Mouse (Mus musculus) CH12.LX (cell line): ENCODE results near the gene Ccdc171. TPM values are rescaled to one million over a fixed set of nuclear protein-coding genes. Genes with fewer than 3 reads are reported as not detected.

Experiments used
- DNase-seq: peaks from one replicate; pipeline ENCODE4 v3.0.0-alpha.2; 2013; ENCODE audit errors: extremely low read depth
- H3K27ac ChIP-seq: 2 replicates; pipeline ENCODE4 v1.5.1; 2012; ENCODE audit warnings: low read depth, mild to moderate bottlenecking, control low read depth, moderate library complexity; ENCODE audit not compliant: insufficient read depth
- H3K27me3 ChIP-seq: replicated peaks from 2 replicates; pipeline ENCODE3; 2012; ENCODE audit warnings: inconsistent platforms
- H3K36me3 ChIP-seq, 2 experiments: replicated peaks in 1 of 2; 2 replicates each; pipeline versions ENCODE3 to v1.6.1; 2012; ENCODE audit warnings: inconsistent platforms in 1 of 2, low read length in 1 of 2, mild to moderate bottlenecking in 1 of 2, mixed read lengths in 1 of 2, moderate library complexity in 1 of 2; ENCODE audit not compliant: control insufficient read depth in 1 of 2, insufficient read depth in 1 of 2
- H3K4me1 ChIP-seq, 2 experiments: 2 replicates each; pipeline ENCODE4 v1.6.1; 2012; ENCODE audit warnings: inconsistent platforms in 1 of 2, moderate library complexity in 1 of 2; ENCODE audit not compliant: insufficient read depth in 2 of 2, control insufficient read depth in 1 of 2
- H3K4me2 ChIP-seq: 2 replicates; pipeline ENCODE4 v1.6.1; 2012; ENCODE audit warnings: low read depth, mild to moderate bottlenecking, control low read depth; ENCODE audit not compliant: poor library complexity, insufficient read depth, severe bottlenecking
- H3K4me3 ChIP-seq, 3 experiments: fragments of 150-350 bp in 1 of 3; sonication (generic) in 1 of 3; replicated peaks in 1 of 3; 2 replicates each; pipeline versions ENCODE3 to v1.5.1; 2011 to 2012; ENCODE audit warnings: low read depth in 2 of 3, low read length in 2 of 3, mild to moderate bottlenecking in 2 of 3, moderate library complexity in 2 of 3, control low read depth in 1 of 3, improper control_type of control experiment in 1 of 3, inconsistent platforms in 1 of 3, mixed read lengths in 1 of 3; ENCODE audit not compliant: poor library complexity in 1 of 3
- H3K79me2 ChIP-seq: replicated peaks from 2 replicates; pipeline ENCODE4 v1.6.1; 2012; ENCODE audit warnings: mild to moderate bottlenecking, moderate library complexity; ENCODE audit not compliant: control insufficient read depth, poor library complexity, insufficient read depth, severe bottlenecking; ENCODE audit errors: extremely low read depth
- H3K9ac ChIP-seq: 2 replicates; pipeline ENCODE4 v1.6.1; 2012; ENCODE audit warnings: low read depth, mild to moderate bottlenecking, control low read depth, moderate library complexity; ENCODE audit not compliant: insufficient read depth
- H3K9me3 ChIP-seq: replicated peaks from 2 replicates; pipeline ENCODE3; 2012; ENCODE audit warnings: low read length, inconsistent platforms, mixed read lengths
- BHLHE40 ChIP-seq: IDR thresholded peaks from 2 replicates; pipeline ENCODE4 v1.6.1; 2011; ENCODE audit warnings: mild to moderate bottlenecking, low read depth, low read length, improper control_type of control experiment
- CHD1 ChIP-seq: IDR thresholded peaks from 2 replicates; pipeline ENCODE4 v1.6.1; 2012; ENCODE audit warnings: low read depth, low read length, improper control_type of control experiment, inconsistent platforms
- CHD2 ChIP-seq: IDR thresholded peaks from 2 replicates; pipeline ENCODE4 v1.6.1; 2011; ENCODE audit warnings: low read length, improper control_type of control experiment
- CTCF ChIP-seq, 2 experiments: IDR thresholded peaks in 1 of 2; conservative IDR thresholded peaks in 1 of 2; 2 replicates each; pipeline ENCODE4 v1.5.1; 2011 to 2012; ENCODE audit warnings: low read depth in 2 of 2, low read length in 2 of 2, improper control_type of control experiment in 1 of 2, inconsistent platforms in 1 of 2, mild to moderate bottlenecking in 1 of 2, moderate library complexity in 1 of 2
- E2F4 ChIP-seq: IDR thresholded peaks from 2 replicates; pipeline ENCODE4 v1.6.1; 2011; ENCODE audit warnings: low read depth, low read length, improper control_type of control experiment; ENCODE audit not compliant: insufficient replicate concordance
- ELF1 ChIP-seq: IDR thresholded peaks from 2 replicates; pipeline ENCODE4 v1.6.1; 2014; ENCODE audit warnings: low read depth, mild to moderate bottlenecking, inconsistent platforms, low read length, improper control_type of control experiment
- ETS1 ChIP-seq: conservative IDR thresholded peaks from 2 replicates; pipeline ENCODE4 v1.6.1; 2012; ENCODE audit warnings: low read depth, mild to moderate bottlenecking, inconsistent platforms, low read length, improper control_type of control experiment, moderate library complexity
- GABPA ChIP-seq: IDR thresholded peaks from 2 replicates; pipeline ENCODE4 v1.6.1; 2012; ENCODE audit warnings: low read depth, low read length, improper control_type of control experiment, inconsistent platforms; ENCODE audit not compliant: insufficient replicate concordance
- IRF4 ChIP-seq: IDR thresholded peaks from 2 replicates; pipeline ENCODE4 v1.6.1; 2014; ENCODE audit warnings: low read depth, mild to moderate bottlenecking, inconsistent platforms, low read length, improper control_type of control experiment
- JUN ChIP-seq: IDR thresholded peaks from 2 replicates; pipeline ENCODE4 v1.6.1; 2011; ENCODE audit warnings: low read depth, mild to moderate bottlenecking, low read length, improper control_type of control experiment, moderate library complexity; ENCODE audit not compliant: insufficient read depth
- JUND ChIP-seq: conservative IDR thresholded peaks from 2 replicates; pipeline ENCODE4 v1.6.1; 2011; ENCODE audit warnings: low read depth, low read length, improper control_type of control experiment
- KAT2A ChIP-seq: IDR thresholded peaks from 2 replicates; pipeline ENCODE4 v1.6.1; 2012; ENCODE audit warnings: low read length, improper control_type of control experiment, inconsistent platforms; ENCODE audit not compliant: insufficient replicate concordance
- MAFK ChIP-seq: IDR thresholded peaks from 2 replicates; pipeline ENCODE4 v1.6.1; 2011; ENCODE audit warnings: low read length, improper control_type of control experiment; ENCODE audit not compliant: insufficient replicate concordance
- MAZ ChIP-seq: IDR thresholded peaks from 2 replicates; pipeline ENCODE4 v1.6.1; 2012; ENCODE audit warnings: low read depth, mild to moderate bottlenecking, inconsistent platforms, low read length, improper control_type of control experiment, moderate library complexity
- MEF2A ChIP-seq: IDR thresholded peaks from 2 replicates; pipeline ENCODE4 v1.6.1; 2014; ENCODE audit warnings: low read depth, mild to moderate bottlenecking, inconsistent platforms, low read length, improper control_type of control experiment, borderline replicate concordance
- MXI1 ChIP-seq: IDR thresholded peaks from 2 replicates; pipeline ENCODE4 v1.6.1; 2011; ENCODE audit warnings: mild to moderate bottlenecking, low read depth, low read length, improper control_type of control experiment
- MYC ChIP-seq: IDR thresholded peaks from 2 replicates; pipeline ENCODE4 v1.6.1; 2011; ENCODE audit warnings: low read depth, mild to moderate bottlenecking, improper control_type of control experiment, low read length
- NRF1 ChIP-seq: IDR thresholded peaks from 2 replicates; pipeline ENCODE4 v1.6.1; 2014; ENCODE audit warnings: low read depth, mild to moderate bottlenecking, inconsistent platforms, low read length, improper control_type of control experiment, moderate library complexity
- PAX5 ChIP-seq: IDR thresholded peaks from 2 replicates; pipeline ENCODE4 v1.6.1; 2012; ENCODE audit warnings: low read length, inconsistent platforms, mixed read lengths
- POLR2A ChIP-seq: IDR thresholded peaks from 2 replicates; pipeline ENCODE4 v1.6.1; 2011; ENCODE audit warnings: low read depth, mild to moderate bottlenecking, improper control_type of control experiment, low read length
- RAD21 ChIP-seq: IDR thresholded peaks from 2 replicates; pipeline ENCODE4 v1.6.1; 2011; ENCODE audit warnings: low read depth, mild to moderate bottlenecking, low read length, improper control_type of control experiment, moderate library complexity
- SIN3A ChIP-seq: IDR thresholded peaks from 2 replicates; pipeline ENCODE4 v1.6.1; 2012; ENCODE audit warnings: low read length, improper control_type of control experiment, inconsistent platforms
- SMC3 ChIP-seq: IDR thresholded peaks from 2 replicates; pipeline ENCODE4 v1.6.1; 2011; ENCODE audit warnings: low read depth, low read length, improper control_type of control experiment
- UBTF ChIP-seq: IDR thresholded peaks from 2 replicates; pipeline ENCODE4 v1.6.1; 2012; ENCODE audit warnings: low read depth, mild to moderate bottlenecking, inconsistent platforms, low read length, improper control_type of control experiment, moderate library complexity
- USF1 ChIP-seq: IDR thresholded peaks from 2 replicates; pipeline ENCODE4 v1.6.1; 2014; ENCODE audit warnings: low read depth, mild to moderate bottlenecking, inconsistent platforms, low read length, improper control_type of control experiment
- USF2 ChIP-seq: conservative IDR thresholded peaks from 2 replicates; pipeline ENCODE4 v1.6.1; 2011; ENCODE audit warnings: low read depth, low read length, improper control_type of control experiment
- ZKSCAN1 ChIP-seq: IDR thresholded peaks from 2 replicates; pipeline ENCODE4 v1.6.1; 2012; ENCODE audit warnings: low read depth, inconsistent platforms, low read length, improper control_type of control experiment, borderline replicate concordance
- ZMIZ1 ChIP-seq: IDR thresholded peaks from 2 replicates; pipeline ENCODE4 v1.6.1; 2012; ENCODE audit warnings: low read depth, mild to moderate bottlenecking, inconsistent platforms, low read length, improper control_type of control experiment
- ZNF384 ChIP-seq: IDR thresholded peaks from 2 replicates; pipeline ENCODE4 v1.6.1; 2012; ENCODE audit warnings: low read depth, low read length, improper control_type of control experiment, inconsistent platforms
- dilution Hi-C: fragments of 300-500 bp; cut with MboI; formaldehyde crosslinking; loops from 2 replicates; pipeline ENCODE4 v1.14.3; 2020; ENCODE audit warnings: low sequenced_read_pairs; ENCODE audit not compliant: extremely low pct_unique_long_range_greater_than_20kb, extremely low pct_ligation_motif_present
- in situ Hi-C: fragments of 300-500 bp; cut with MboI; formaldehyde crosslinking; loops from 3 replicates; pipeline ENCODE4 v1.14.3; 2019; ENCODE audit warnings: low sequenced_read_pairs, low pct_ligation_motif_present, low pct_unique_long_range_greater_than_20kb, mixed read lengths
- polyA plus RNA-seq: library from polyadenylated mRNA; unstranded; fragments of >175 nt; gene quantifications from 2 replicates; pipeline ENCODE4 v1.2.1, GENCODE M21; 2012; ENCODE audit warnings: low read depth; ENCODE audit not compliant: insufficient read length
- total RNA-seq, 2 experiments: library from RNA; depleted of rRNA; stranded (reverse); fragments of 300-350 nt in 1 of 2; fragments of >200 nt in 1 of 2; gene quantifications; 2 replicates each; pipeline ENCODE4 v1.2.3; 2012 to 2014

Gene Ccdc171
- total and polyA plus RNA-seq, 3 experiments, result 0.93 to 2.2 (median 1.5) TPM

DNA sequence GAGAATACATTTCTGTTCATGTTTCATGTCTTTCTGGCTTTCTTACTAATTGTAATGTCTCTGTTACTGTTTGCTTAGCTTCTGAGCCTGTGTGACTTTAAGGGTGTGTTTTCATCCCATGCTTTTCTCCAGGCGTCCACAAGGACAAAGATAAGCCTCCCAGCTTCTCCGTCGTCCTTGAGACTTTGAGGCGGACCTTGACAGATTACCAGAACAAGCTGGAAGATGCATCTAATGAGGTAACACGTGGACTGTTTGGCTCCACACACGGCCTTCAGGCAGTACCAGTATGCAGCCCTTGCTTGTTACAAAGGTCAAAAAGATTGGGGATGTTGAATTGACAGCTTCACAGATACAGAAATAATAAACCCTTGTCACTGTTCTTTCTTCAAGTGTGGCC lies 130.1 kb downstream of the Ccdc171 start:
- in situ Hi-C loops, result no loop called here
- Histone ChIP-seq H3K4me1 (no peaks in the 10 kb centered on the region), H3K79me2 (no peaks in the 10 kb centered on the region)
- TF ChIP-seq USF2 (no peak), POLR2A (no peak), PAX5 (no peak), MEF2A (no peak), NRF1 (no peak), ETS1 (no peak), MYC (no peak), JUND (no peak), MAFK (no peak), UBTF (no peak), ZKSCAN1 (no peak), CHD2 (no peak), ZMIZ1 (no peak)
- TF ChIP-seq, all 38 proteins: peak for 0
- Histone ChIP-seq H3K4me2 (no peak overlapping the region), H3K27me3 (no peaks in the 10 kb centered on the region), H3K9ac (no peak overlapping the region), H3K9me3 (no peaks in the 10 kb centered on the region), H3K4me3 (no peak overlapping the region), H3K27ac (no peak overlapping the region), H3K36me3 (no peaks in the 10 kb centered on the region)
- dilution Hi-C loops, result no loop called here
- DNase-seq, result no peak

DNA sequence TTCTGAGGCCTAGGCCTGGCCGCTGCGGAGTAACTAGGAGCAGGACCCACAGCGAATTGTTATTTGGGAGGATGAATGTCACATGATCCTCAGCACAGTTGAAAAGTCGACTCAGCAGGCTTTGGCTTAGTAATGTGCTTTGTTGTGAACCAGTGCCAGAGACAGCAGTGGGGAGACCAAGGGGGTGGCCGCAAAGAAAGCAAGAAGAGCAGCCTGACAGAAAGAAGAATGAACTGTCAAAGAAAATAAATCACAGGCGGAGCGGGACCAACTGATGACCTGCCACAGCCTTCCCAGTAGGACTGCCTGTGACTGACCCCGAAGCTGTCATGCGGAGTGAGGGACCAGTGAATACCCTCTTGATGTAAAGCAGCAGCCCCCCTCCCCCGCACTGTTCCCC lies 131.2 kb downstream of the Ccdc171 start:
- Histone ChIP-seq H3K27me3 (no peaks in the 10 kb centered on the region), H3K4me2 (no peak overlapping the region), H3K27ac (no peak overlapping the region), H3K9ac (no peak overlapping the region), H3K4me3 (no peak overlapping the region), H3K9me3 (no peaks in the 10 kb centered on the region), H3K79me2 (no peaks in the 10 kb centered on the region), H3K36me3 (no peaks in the 10 kb centered on the region), H3K4me1 (no peaks in the 10 kb centered on the region)
- DNase-seq, result no peak
- TF ChIP-seq ZNF384 (no peak), KAT2A (no peak), JUN (no peak), UBTF (no peak), USF1 (no peak), MAZ (no peak), IRF4 (no peak), RAD21 (no peak), CTCF (conservative IDR thresholded peaks at IDR 0.05 in 1 of 2, IDR thresholded peaks at IDR 0.05 in 1 of 2; ENCODE audit: low read depth in 2 of 2, low read length in 2 of 2) (no peak), MXI1 (no peak), ELF1 (no peak), ZKSCAN1 (no peak), PAX5 (no peak), GABPA (no peak), CHD2 (no peak), SMC3 (no peak), E2F4 (no peak), BHLHE40 (no peak), SIN3A (no peak), CHD1 (no peak)
- in situ Hi-C loops, result no loop called here
- dilution Hi-C loops, result no loop called here
